Mouse (Mus musculus) neural tube, embryonic 14.5 days (tissue): ENCODE results near the gene Tmem63b. TPM values are rescaled to one million over a fixed set of nuclear protein-coding genes. Genes with fewer than 3 reads are reported as not detected.

ENCODE experiments used
- ATAC-seq: fragments of 200-750 bp; cut with Nextera tagmentation; 2 replicates; pipeline ENCODE4 v1.8.0; 2017; ENCODE audit warnings: low read depth, mild to moderate bottlenecking, moderate TSS enrichment, moderate library complexity
- H3K27ac ChIP-seq: fragments of 300-500 bp; sonication (generic); 2 replicates; pipeline ENCODE4 v1.5.1; 2014; ENCODE audit warnings: low read depth, mild to moderate bottlenecking, control low read depth, low read length, moderate library complexity, mixed read lengths
- H3K27me3 ChIP-seq: fragments of 300-500 bp; sonication (generic); 2 replicates; pipeline ENCODE4 v1.6.1; 2014; ENCODE audit warnings: low read length; ENCODE audit not compliant: control insufficient read depth, insufficient read depth
- H3K36me3 ChIP-seq: fragments of 300-500 bp; sonication (generic); 2 replicates; pipeline ENCODE4 v1.6.1; 2014; ENCODE audit warnings: low read length, mixed read lengths; ENCODE audit not compliant: control insufficient read depth, insufficient read depth
- H3K4me1 ChIP-seq: fragments of 300-500 bp; sonication (generic); 2 replicates; pipeline ENCODE4 v1.6.1; 2014; ENCODE audit warnings: low read length; ENCODE audit not compliant: control insufficient read depth, insufficient read depth
- H3K4me2 ChIP-seq: fragments of 300-500 bp; sonication (generic); 2 replicates; pipeline ENCODE4 v1.6.1; 2014; ENCODE audit warnings: mild to moderate bottlenecking, low read depth, low read length, control low read depth
- H3K4me3 ChIP-seq: fragments of 300-500 bp; sonication (generic); 2 replicates; pipeline ENCODE4 v1.5.1; 2014; ENCODE audit warnings: low read depth, low read length, control low read depth, mixed read lengths
- H3K9ac ChIP-seq: fragments of 300-500 bp; sonication (generic); replicated peaks from 2 replicates; pipeline ENCODE4 v1.6.1; 2014; ENCODE audit warnings: low read depth, mild to moderate bottlenecking, control low read depth, low read length, mixed read lengths
- H3K9me3 ChIP-seq: fragments of 300-500 bp; sonication (generic); 2 replicates; pipeline ENCODE4 v1.6.1; 2016; ENCODE audit warnings: low read length; ENCODE audit not compliant: control insufficient read depth
- WGBS: fragments of 180-500 bp; shearing (Covaris S2); extraction: QIAGEN DNeasy Blood & Tissue Kit; methylation state at CpG from one replicate; pipeline ENCODE4 v1.1.7; 2014; 5-methylcytosine and 5-hydroxymethylcytosine counted together
- polyA plus RNA-seq: library from polyadenylated mRNA; unstranded; fragments of >200 nt; fragmentation: Nextera tagmentation; extraction: Ambion mirVana; gene quantifications from 2 replicates; pipeline ENCODE4 v1.2.1, GENCODE M21; 2014

Tmem63b gene
- polyA plus RNA-seq, 1 experiment from 2014 or later = 117 TPM

DNA sequence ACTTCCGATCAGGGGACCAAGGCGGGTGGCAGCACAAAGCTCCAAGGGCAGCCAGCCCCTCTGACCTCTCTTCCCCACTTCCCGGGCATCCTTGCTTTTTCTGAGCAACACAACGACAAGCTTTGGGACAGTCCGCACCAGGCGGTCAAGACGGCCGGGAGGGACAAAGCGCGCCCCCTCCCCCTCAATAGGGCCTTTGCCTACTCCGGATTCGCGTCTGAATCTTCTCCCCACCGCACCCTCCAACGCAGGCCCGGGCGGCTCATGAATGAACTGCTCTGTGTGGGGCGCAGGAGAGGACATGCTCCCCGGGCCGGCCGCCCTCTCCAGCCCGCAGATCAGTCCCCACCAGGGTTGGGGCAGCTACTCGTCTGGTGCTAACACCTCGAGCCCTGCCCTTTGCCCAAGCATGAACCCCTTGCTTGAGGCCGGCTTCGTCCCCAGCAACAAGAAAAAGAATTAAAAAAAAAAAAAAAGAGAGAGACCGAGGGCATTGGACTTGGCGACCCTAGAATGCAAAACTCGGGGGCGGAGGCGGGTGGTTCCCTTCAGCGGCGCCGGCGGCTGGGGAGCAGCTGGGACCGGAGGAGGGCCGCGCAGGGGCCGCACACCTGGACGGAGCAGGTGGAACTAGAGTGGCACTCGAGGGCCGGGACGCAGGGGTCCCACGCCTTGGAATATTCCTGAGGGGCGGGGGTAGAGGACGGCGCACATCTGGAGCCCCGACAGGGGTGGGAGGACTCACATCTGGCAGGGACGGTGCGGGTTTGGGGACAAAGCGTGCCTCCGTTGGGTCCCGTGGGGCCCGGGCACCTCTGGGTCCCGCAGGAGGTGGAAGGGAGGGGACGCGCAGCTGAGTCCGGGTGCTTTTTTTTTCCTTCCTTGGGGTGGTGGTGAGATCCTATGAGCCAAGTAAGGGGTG, 1.3 kb downstream of the Tmem63b start:
- peak; percentile 71 for ATAC-seq
- H3K9me3 ChIP-seq = no peaks in the 10 kb centered on the region
- WGBS = 1% methylated on average over 58 of the region's 58 CpGs

DNA sequence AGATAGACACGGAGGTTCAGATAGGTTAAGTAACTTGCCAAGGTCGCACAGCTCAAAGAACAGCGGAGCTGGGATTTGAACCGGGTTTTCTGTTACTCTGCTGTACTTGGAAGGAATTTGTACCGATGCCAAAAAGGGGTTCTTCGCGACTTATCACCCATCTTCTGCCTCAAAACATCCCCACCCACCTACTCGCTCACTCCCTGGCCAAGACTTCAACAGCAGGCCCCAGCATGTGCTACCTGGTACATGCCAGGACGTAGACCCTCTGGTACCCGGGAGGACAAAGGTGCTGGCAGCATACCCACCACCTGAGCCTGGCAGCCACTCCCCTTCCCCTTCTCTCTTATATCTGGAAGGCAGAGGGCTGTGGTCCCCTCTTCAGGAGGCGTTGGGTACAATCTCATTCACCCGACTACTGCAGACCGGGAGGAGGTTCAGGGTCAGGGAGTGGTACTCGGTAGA, 2.0 kb downstream of the Tmem63b start:
- 26% methylated on average over 14 of the region's 14 CpGs for WGBS
- peak overlapping the region; percentile 92 for H3K27ac ChIP-seq
- peak overlapping the region; percentile 93 for H3K9ac ChIP-seq
- ATAC-seq = peak; percentile 28
- H3K27me3 ChIP-seq = no peaks in the 10 kb centered on the region
- H3K4me3 ChIP-seq = peak overlapping the region; percentile 88
- H3K9me3 ChIP-seq = no peaks in the 10 kb centered on the region
- peaks cover 21% of the 10 kb centered on the region for H3K4me1 ChIP-seq
- H3K4me2 ChIP-seq = peak overlapping the region; percentile 64
- no peaks in the 10 kb centered on the region for H3K36me3 ChIP-seq

More for the DNA sequence above, 1.3 kb downstream of the Tmem63b start:
- Histone ChIP-seq H3K4me3 (peak overlapping the region; percentile 88), H3K27ac (peak overlapping the region; percentile 92), H3K27me3 (no peaks in the 10 kb centered on the region), H3K36me3 (no peaks in the 10 kb centered on the region), H3K4me1 (peaks cover 21% of the 10 kb centered on the region), H3K9ac (peak overlapping the region; percentile 93), H3K4me2 (peak overlapping the region; percentile 64)

DNA sequence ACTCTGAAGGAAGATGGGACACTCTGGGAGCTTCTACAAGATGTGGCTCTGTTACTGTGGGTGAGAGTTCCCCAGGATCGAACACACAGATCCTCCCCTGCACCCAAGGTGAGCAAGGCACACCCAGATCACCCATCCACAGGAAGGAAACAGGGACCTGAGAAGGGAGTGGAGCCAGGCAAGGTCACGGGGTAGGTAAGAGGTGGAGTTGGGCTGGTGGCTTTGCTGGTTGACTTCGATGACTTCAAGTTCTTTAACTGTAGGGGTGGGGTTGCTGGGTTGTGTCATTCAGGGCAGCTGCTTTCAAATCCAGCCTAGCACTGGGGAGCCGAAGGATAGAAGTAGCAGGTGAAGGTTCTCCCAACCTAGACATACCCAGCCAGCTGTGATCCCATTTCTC, 3.9 kb downstream of the Tmem63b start:
- Histone ChIP-seq H3K4me3 (no peak overlapping the region), H3K27ac (no peak overlapping the region), H3K27me3 (no peaks in the 10 kb centered on the region), H3K36me3 (peaks cover 3% of the 10 kb centered on the region; the same call in 1 of the 2 replicates), H3K9ac (no peak overlapping the region), H3K4me2 (no peak overlapping the region), H3K9me3 (no peaks in the 10 kb centered on the region), H3K4me1 (peaks cover 21% of the 10 kb centered on the region)
- ATAC-seq = no peak
- WGBS = 96% methylated on average over 4 of the region's 4 CpGs

DNA sequence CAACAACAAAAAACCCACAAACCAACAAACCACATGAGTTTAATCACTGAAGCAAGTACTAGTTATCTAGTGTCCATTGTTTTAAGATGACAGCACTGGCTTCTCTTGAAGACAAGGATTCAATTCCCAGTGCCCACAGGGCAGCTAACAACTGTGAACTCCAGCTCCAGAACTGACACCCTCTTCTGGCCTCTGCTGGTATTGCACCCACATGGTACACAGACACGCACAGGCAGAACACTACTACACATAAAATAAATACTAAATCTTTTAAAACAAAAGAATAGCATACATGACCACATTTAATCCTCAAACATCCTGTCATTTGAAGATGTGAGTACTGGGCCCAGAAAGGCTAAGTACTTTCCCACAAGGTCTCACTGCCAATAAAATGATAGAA, 5.1 kb downstream of the Tmem63b start:
- no peak overlapping the region for H3K4me3 ChIP-seq
- WGBS = 95% methylated on average over 1 of the region's 1 CpGs
- H3K27ac ChIP-seq = no peak overlapping the region
- no peak overlapping the region for H3K4me2 ChIP-seq
- H3K9me3 ChIP-seq = no peaks in the 10 kb centered on the region
- peaks cover 15% of the 10 kb centered on the region for H3K4me1 ChIP-seq
- no peaks in the 10 kb centered on the region for H3K27me3 ChIP-seq
- no peak overlapping the region for H3K9ac ChIP-seq
- H3K36me3 ChIP-seq = peaks cover 12% of the 10 kb centered on the region
- no peak for ATAC-seq

DNA sequence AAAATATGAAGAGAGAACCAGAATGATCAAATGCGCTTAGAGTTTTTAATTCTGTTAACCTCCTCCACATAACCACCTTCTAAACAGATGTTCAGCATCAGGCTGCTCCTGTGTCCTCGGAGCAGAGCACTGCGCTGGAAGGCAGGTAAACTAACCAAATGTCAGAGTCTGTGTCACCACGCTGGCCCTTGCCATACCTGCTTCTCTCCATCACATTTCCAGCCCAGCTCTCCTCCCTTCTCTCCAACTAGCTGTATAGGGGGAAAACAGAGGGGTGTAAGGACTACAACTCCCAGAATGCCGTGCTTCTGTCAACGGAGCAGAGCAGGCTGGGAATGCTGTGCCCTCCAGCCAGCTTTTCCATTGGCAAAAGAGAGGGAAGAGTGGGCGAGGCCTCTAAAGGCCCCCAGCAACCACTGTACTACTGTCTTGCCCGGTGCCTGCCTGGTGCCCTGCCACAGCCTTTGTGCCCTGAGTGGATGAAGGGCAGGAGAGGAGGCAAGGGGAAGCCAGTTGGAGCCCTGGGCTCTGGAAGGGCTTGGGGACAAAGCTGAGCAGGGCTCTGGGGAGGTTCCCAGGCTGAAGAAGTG, 6.2 kb downstream of the Tmem63b start:
- H3K9me3 ChIP-seq = no peaks in the 10 kb centered on the region
- H3K36me3 ChIP-seq = peaks cover 21% of the 10 kb centered on the region
- H3K4me3 ChIP-seq = peak overlapping the region; percentile 13; the same call in 1 of the 2 replicates
- H3K27me3 ChIP-seq = no peaks in the 10 kb centered on the region
- H3K27ac ChIP-seq = peak overlapping the region; percentile 78
- 51% methylated on average over 8 of the region's 8 CpGs for WGBS
- H3K9ac ChIP-seq = peak overlapping the region; percentile 51
- peaks cover 15% of the 10 kb centered on the region for H3K4me1 ChIP-seq
- peak overlapping the region; percentile 38 for H3K4me2 ChIP-seq
- ATAC-seq = peak; percentile 80

DNA sequence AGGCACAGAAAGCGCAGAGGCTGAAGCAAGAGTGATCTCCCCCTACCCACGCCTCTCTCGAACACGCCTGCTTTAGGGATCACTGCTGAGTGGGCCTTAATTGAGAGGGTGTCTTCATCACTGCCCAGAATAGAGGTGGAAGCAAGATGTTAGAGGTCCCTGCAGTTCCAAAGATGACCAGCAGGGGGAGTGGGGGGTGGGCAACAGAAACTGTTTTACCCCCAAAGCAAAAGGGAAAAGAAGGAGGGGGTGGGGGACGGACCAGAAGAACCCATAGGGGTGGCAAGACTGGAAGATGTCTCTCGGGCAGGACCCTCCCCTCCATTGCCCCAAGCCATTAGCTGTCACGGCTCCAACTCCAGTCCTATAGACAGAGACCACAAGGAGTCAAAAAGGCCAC, 8.6 kb downstream of the Tmem63b start:
- H3K9me3 ChIP-seq = no peaks in the 10 kb centered on the region
- ATAC-seq = no peak
- no peaks in the 10 kb centered on the region for H3K27me3 ChIP-seq
- WGBS = 34% methylated on average over 7 of the region's 7 CpGs
- H3K4me3 ChIP-seq = no peak overlapping the region
- no peak overlapping the region for H3K9ac ChIP-seq
- H3K4me2 ChIP-seq = no peak overlapping the region
- peaks cover 7% of the 10 kb centered on the region for H3K4me1 ChIP-seq
- H3K36me3 ChIP-seq = peaks cover 34% of the 10 kb centered on the region
- no peak overlapping the region for H3K27ac ChIP-seq

DNA sequence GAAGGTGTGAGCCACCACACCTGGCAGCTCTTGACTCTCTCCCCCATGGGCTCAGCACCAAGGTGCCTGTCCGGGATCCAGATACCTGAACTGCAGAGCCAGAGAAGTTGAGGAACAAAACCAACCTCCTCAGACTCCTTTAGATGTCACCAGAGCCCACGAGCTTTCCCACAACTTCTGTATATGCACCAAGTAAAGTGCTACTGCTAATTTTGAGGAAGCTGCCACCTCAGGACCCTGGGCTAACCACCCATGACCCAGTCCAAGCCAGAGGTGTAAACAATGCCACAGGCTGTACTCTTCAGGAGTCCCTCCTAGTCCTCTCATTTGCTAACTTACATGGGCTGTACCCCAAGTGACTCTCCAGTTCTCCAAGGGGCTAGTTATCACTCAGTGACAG, 14.1 kb downstream of the Tmem63b start:
- no peak overlapping the region for H3K9ac ChIP-seq
- no peak overlapping the region for H3K4me2 ChIP-seq
- H3K36me3 ChIP-seq = peaks cover 64% of the 10 kb centered on the region
- no peaks in the 10 kb centered on the region for H3K27me3 ChIP-seq
- no peak overlapping the region for H3K27ac ChIP-seq
- no peak for ATAC-seq
- WGBS = 95% methylated on average over 2 of the region's 2 CpGs
- no peaks in the 10 kb centered on the region for H3K4me1 ChIP-seq
- H3K9me3 ChIP-seq = no peaks in the 10 kb centered on the region
- H3K4me3 ChIP-seq = no peak overlapping the region

DNA sequence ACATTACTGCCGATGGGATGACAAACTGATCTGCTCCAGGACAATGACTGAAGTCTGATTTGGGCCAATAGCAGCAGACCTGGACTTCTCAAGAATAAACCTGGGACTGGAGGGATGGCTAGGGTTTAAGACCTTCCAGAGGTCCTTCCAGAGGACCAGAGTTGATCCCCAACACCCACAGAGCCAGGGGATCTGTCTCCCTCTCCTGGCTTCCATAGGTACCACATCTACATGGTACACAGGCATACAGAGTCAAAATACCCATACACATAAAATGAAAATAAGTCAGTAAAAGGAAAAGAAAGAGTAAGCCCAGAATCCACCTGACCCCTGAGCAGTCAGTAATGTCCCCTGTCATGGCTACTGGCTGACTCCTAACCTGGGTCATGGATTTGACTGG, 14.9 kb downstream of the Tmem63b start:
- Histone ChIP-seq H3K4me1 (no peaks in the 10 kb centered on the region), H3K27me3 (no peaks in the 10 kb centered on the region), H3K36me3 (peaks cover 59% of the 10 kb centered on the region), H3K4me2 (no peak overlapping the region), H3K9ac (no peak overlapping the region), H3K9me3 (no peaks in the 10 kb centered on the region), H3K4me3 (no peak overlapping the region), H3K27ac (no peak overlapping the region)
- WGBS = 97% methylated on average over 1 of the region's 1 CpGs
- ATAC-seq = no peak

DNA sequence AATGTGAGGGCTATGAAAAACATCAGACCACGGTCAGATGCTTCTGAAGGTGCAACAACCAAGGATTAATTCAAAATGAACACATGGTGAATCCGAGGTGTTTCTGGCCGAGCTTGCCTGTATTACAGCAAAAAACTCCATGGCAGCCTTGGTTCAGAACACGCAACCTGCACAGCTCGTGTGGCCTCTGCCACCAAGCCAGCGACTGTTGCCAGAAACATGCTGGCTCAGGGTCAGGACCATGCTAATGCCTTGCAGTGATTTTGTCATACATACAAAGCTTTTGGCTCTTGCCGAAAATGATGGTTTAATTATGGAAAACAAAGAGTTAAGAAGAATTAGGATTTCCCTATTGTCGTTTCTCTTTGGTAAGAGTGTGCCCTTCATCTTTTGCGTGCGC, 18.7 kb downstream of the Tmem63b start:
- H3K27ac ChIP-seq = no peak overlapping the region
- no peak overlapping the region for H3K4me2 ChIP-seq
- 96% methylated on average over 10 of the region's 10 CpGs for WGBS
- H3K4me1 ChIP-seq = no peaks in the 10 kb centered on the region
- no peak for ATAC-seq
- H3K9ac ChIP-seq = no peak overlapping the region
- no peak overlapping the region for H3K4me3 ChIP-seq
- peaks cover 53% of the 10 kb centered on the region for H3K36me3 ChIP-seq
- no peaks in the 10 kb centered on the region for H3K27me3 ChIP-seq
- H3K9me3 ChIP-seq = no peaks in the 10 kb centered on the region
